Mouse (Mus musculus) MEL (cell line): Measurements from ENCODE around the gene Armh1. TPM values are rescaled to one million over a fixed set of nuclear protein-coding genes. Genes with fewer than 3 reads are reported as not detected.
A peak's percentile ranks its signal among the peaks of the same experiment; 100 is the strongest.

Source experiments
- DNase-seq: peaks from one replicate; pipeline ENCODE4 v3.0.0; 2011; ENCODE audit warnings: low read depth, low spot score
- H3K27ac ChIP-seq: 2 replicates; pipeline ENCODE4 v1.5.1; 2012; ENCODE audit warnings: low read depth, mild to moderate bottlenecking, control low read depth, low read length, moderate library complexity; ENCODE audit not compliant: control insufficient read depth
- H3K27me3 ChIP-seq, 2 experiments: fragments of 150-350 bp in 1 of 2; sonication (generic) in 1 of 2; 2 replicates each; pipeline ENCODE4 v1.6.1; 2012; ENCODE audit warnings: low read length in 2 of 2, mild to moderate bottlenecking in 2 of 2, improper control_type of control experiment in 1 of 2, moderate library complexity in 1 of 2; ENCODE audit not compliant: insufficient read depth in 2 of 2, control insufficient read depth in 1 of 2
- H3K36me3 ChIP-seq, 2 experiments: 2 replicates each; pipeline ENCODE4 v1.6.1; 2012 to 2014; ENCODE audit warnings: low read length in 2 of 2, improper control_type of control experiment in 1 of 2, inconsistent platforms in 1 of 2, mild to moderate bottlenecking in 1 of 2; ENCODE audit not compliant: insufficient read depth in 2 of 2, control insufficient read depth in 1 of 2
- H3K4me1 ChIP-seq, 2 experiments: fragments of 150-350 bp in 1 of 2; sonication (generic) in 1 of 2; 2 replicates each; pipeline ENCODE4 v1.6.1; 2012; ENCODE audit warnings: low read length in 2 of 2, improper control_type of control experiment in 1 of 2, mild to moderate bottlenecking in 1 of 2; ENCODE audit not compliant: insufficient read depth in 2 of 2, control insufficient read depth in 1 of 2
- H3K4me3 ChIP-seq, 2 experiments: fragments of 150-350 bp in 1 of 2; sonication (generic) in 1 of 2; 2 replicates each; pipeline ENCODE4 v1.5.1; 2012; ENCODE audit warnings: low read depth in 2 of 2, low read length in 2 of 2, mild to moderate bottlenecking in 2 of 2, moderate library complexity in 2 of 2, control low read depth in 1 of 2, improper control_type of control experiment in 1 of 2; ENCODE audit not compliant: control insufficient read depth in 1 of 2, insufficient read depth in 1 of 2
- H3K79me2 ChIP-seq: 2 replicates; pipeline ENCODE4 v1.6.1; 2012; ENCODE audit warnings: mild to moderate bottlenecking, low read length, moderate library complexity; ENCODE audit not compliant: control insufficient read depth, poor library complexity, insufficient read depth
- H3K9ac ChIP-seq: 2 replicates; pipeline ENCODE4 v1.6.1; 2012; ENCODE audit warnings: low read depth, mild to moderate bottlenecking, control low read depth, low read length, moderate library complexity; ENCODE audit not compliant: control insufficient read depth, poor library complexity, severe bottlenecking
- H3K9me3 ChIP-seq: fragments of 150-350 bp; sonication (generic); replicated peaks from 2 replicates; pipeline ENCODE4 v1.6.1; 2012; ENCODE audit warnings: mild to moderate bottlenecking, low read length, improper control_type of control experiment, moderate library complexity; ENCODE audit not compliant: insufficient read depth
- CHD1 ChIP-seq: IDR thresholded peaks from 2 replicates; pipeline ENCODE4 v1.6.1; 2012; ENCODE audit warnings: low read depth, mild to moderate bottlenecking, inconsistent platforms, low read length, improper control_type of control experiment
- CHD2 ChIP-seq: IDR thresholded peaks from 2 replicates; pipeline ENCODE4 v1.6.1; 2011; ENCODE audit warnings: low read length, improper control_type of control experiment
- CTCF ChIP-seq, 3 experiments: IDR thresholded peaks in 2 of 3; conservative IDR thresholded peaks in 1 of 3; 2 replicates each; pipeline ENCODE4 v1.5.1; 2011 to 2012; ENCODE audit warnings: low read length in 3 of 3, low read depth in 2 of 3, mild to moderate bottlenecking in 2 of 3, improper control_type of control experiment in 1 of 3, inconsistent platforms in 1 of 3, mixed read lengths in 1 of 3, moderate library complexity in 1 of 3; ENCODE audit not compliant: control insufficient read depth in 1 of 3, insufficient read depth in 1 of 3, poor library complexity in 1 of 3, severe bottlenecking in 1 of 3
- E2F4 ChIP-seq: IDR thresholded peaks from 2 replicates; pipeline ENCODE4 v1.6.1; 2011; ENCODE audit warnings: low read depth, low read length, improper control_type of control experiment, borderline replicate concordance
- EP300 ChIP-seq, 2 experiments: IDR thresholded peaks; 2 replicates each; pipeline ENCODE4 v1.6.1; 2011; ENCODE audit warnings: improper control_type of control experiment in 2 of 2, low read length in 2 of 2, low read depth in 1 of 2, mild to moderate bottlenecking in 1 of 2
- ETS1 ChIP-seq: IDR thresholded peaks from 2 replicates; pipeline ENCODE4 v1.6.1; 2012; ENCODE audit warnings: low read depth, mild to moderate bottlenecking, inconsistent platforms, low read length, improper control_type of control experiment, moderate library complexity
- GABPA ChIP-seq: IDR thresholded peaks from 2 replicates; pipeline ENCODE4 v1.6.1; 2012; ENCODE audit warnings: low read depth, mild to moderate bottlenecking, inconsistent platforms, low read length, improper control_type of control experiment, moderate library complexity
- HCFC1 ChIP-seq: IDR thresholded peaks from 2 replicates; pipeline ENCODE4 v1.6.1; 2012; ENCODE audit warnings: low read depth, mild to moderate bottlenecking, inconsistent platforms, low read length, improper control_type of control experiment, moderate library complexity
- KAT2A ChIP-seq: conservative IDR thresholded peaks from 2 replicates; pipeline ENCODE4 v1.6.1; 2012; ENCODE audit warnings: low read depth, low read length, improper control_type of control experiment, inconsistent platforms
- MAX ChIP-seq: IDR thresholded peaks from 2 replicates; pipeline ENCODE4 v1.6.1; 2011; ENCODE audit warnings: low read length, improper control_type of control experiment
- MAZ ChIP-seq: IDR thresholded peaks from 2 replicates; pipeline ENCODE4 v1.6.1; 2012; ENCODE audit warnings: low read depth, mild to moderate bottlenecking, inconsistent platforms, low read length, improper control_type of control experiment
- MEF2A ChIP-seq: IDR thresholded peaks from 2 replicates; pipeline ENCODE4 v1.6.1; 2014; ENCODE audit warnings: low read depth, mild to moderate bottlenecking, inconsistent platforms, low read length, improper control_type of control experiment; ENCODE audit not compliant: poor library complexity, insufficient replicate concordance, severe bottlenecking; ENCODE audit errors: extremely low read depth
- MXI1 ChIP-seq: IDR thresholded peaks from 2 replicates; pipeline ENCODE4 v1.6.1; 2011; ENCODE audit warnings: mild to moderate bottlenecking, low read depth, low read length, improper control_type of control experiment
- MYB ChIP-seq: IDR thresholded peaks from 2 replicates; pipeline ENCODE4 v1.6.1; 2011; ENCODE audit warnings: mild to moderate bottlenecking, low read depth, low read length, improper control_type of control experiment
- MYC ChIP-seq: IDR thresholded peaks from 2 replicates; pipeline ENCODE4 v1.6.1; 2011; ENCODE audit warnings: low read depth, mild to moderate bottlenecking, low read length, improper control_type of control experiment, moderate library complexity
- NELFE ChIP-seq: IDR thresholded peaks from 2 replicates; pipeline ENCODE4 v1.6.1; 2011; ENCODE audit warnings: low read depth, low read length, improper control_type of control experiment
- NRF1 ChIP-seq: IDR thresholded peaks from 2 replicates; pipeline ENCODE4 v1.6.1; 2014; ENCODE audit warnings: low read depth, mild to moderate bottlenecking, inconsistent platforms, low read length, improper control_type of control experiment, moderate library complexity; ENCODE audit not compliant: poor library complexity, insufficient read depth, severe bottlenecking
- POLR2AphosphoS5 ChIP-seq: IDR thresholded peaks from 2 replicates; pipeline ENCODE4 v1.6.1; 2012; ENCODE audit warnings: low read depth, borderline replicate concordance, mild to moderate bottlenecking, inconsistent platforms, low read length, moderate library complexity, mixed read lengths
- SIN3A ChIP-seq: IDR thresholded peaks from 2 replicates; pipeline ENCODE4 v1.6.1; 2012; ENCODE audit warnings: low read length, improper control_type of control experiment, inconsistent platforms
- SMC3 ChIP-seq: IDR thresholded peaks from 2 replicates; pipeline ENCODE4 v1.6.1; 2011; ENCODE audit warnings: low read depth, low read length, improper control_type of control experiment
- TAL1 ChIP-seq: IDR thresholded peaks from 2 replicates; pipeline ENCODE4 v1.6.1; 2012; ENCODE audit warnings: mild to moderate bottlenecking, inconsistent platforms, low read length, moderate library complexity, mixed read lengths
- USF1 ChIP-seq: IDR thresholded peaks from 2 replicates; pipeline ENCODE4 v1.6.1; 2014; ENCODE audit warnings: low read depth, mild to moderate bottlenecking, inconsistent platforms, low read length, improper control_type of control experiment, moderate library complexity
- ZC3H11A ChIP-seq: IDR thresholded peaks from 2 replicates; pipeline ENCODE4 v1.6.1; 2012; ENCODE audit warnings: low read depth, mild to moderate bottlenecking, inconsistent platforms, low read length, improper control_type of control experiment
- ZMIZ1 ChIP-seq: IDR thresholded peaks from 2 replicates; pipeline ENCODE4 v1.6.1; 2012; ENCODE audit warnings: low read depth, mild to moderate bottlenecking, inconsistent platforms, low read length, improper control_type of control experiment, moderate library complexity
- polyA plus RNA-seq, 2 experiments: library from polyadenylated mRNA; stranded (reverse) in 1 of 2; unstranded in 1 of 2; fragments of >175 nt in 1 of 2; fragments of >200 nt in 1 of 2; gene quantifications; 2 replicates each; pipeline versions ENCODE4 v1.2.1 to v1.2.4; 2012; ENCODE audit warnings: low replicate concordance in 2 of 2, low read depth in 1 of 2; ENCODE audit not compliant: insufficient read length in 2 of 2, insufficient read depth in 1 of 2, missing spikeins in 1 of 2
- total RNA-seq: library from RNA; depleted of rRNA; stranded (reverse); fragments of 300-350 nt; gene quantifications from 2 replicates; pipeline ENCODE4 v1.2.3, GENCODE M21; 2012

The Armh1 gene
- total and polyA plus RNA-seq, 3 experiments, result not detected

- H3K27ac ChIP-seq, result peak overlapping the region; percentile 25; the same call in 1 of the 2 replicates
- no peak overlapping the region for H3K9ac ChIP-seq
- no peaks in the 10 kb centered on the region for H3K79me2 ChIP-seq
- no peak overlapping the region for H3K4me3 ChIP-seq
- TF ChIP-seq TAL1 (no peak), CTCF (IDR thresholded peaks at IDR 0.05 in 2 of 3, conservative IDR thresholded peaks at IDR 0.05 in 1 of 3; ENCODE audit: control insufficient read depth in 1 of 3, insufficient read depth in 1 of 3, low read depth in 2 of 3, low read length in 3 of 3, poor library complexity in 1 of 3, severe bottlenecking in 1 of 3) (no peak), POLR2AphosphoS5 (no peak), ZMIZ1 (no peak), GABPA (no peak), EP300 (IDR thresholded peaks at IDR 0.05; ENCODE audit: low read depth in 1 of 2, low read length in 2 of 2) (peak in 1 of 2 experiments; percentile 39; a peak in 1 of 4 replicates), SMC3 (no peak), ETS1 (peak; percentile 36), E2F4 (no peak), USF1 (no peak), MAZ (no peak), MAX (peak; percentile 31; the same call in 1 of the 2 replicates), CHD2 (no peak), MEF2A (no peak), KAT2A (no peak), MXI1 (peak; percentile 65; the same call in 1 of the 2 replicates), SIN3A (no peak), CHD1 (no peak), HCFC1 (peak; percentile 18; the same call in 1 of the 2 replicates), ZC3H11A (no peak), NRF1 (no peak), MYC (no peak), NELFE (0 out of 2 replicates have a peak, but pooled peaks have one; percentile 23), MYB (no peak)
- H3K36me3 ChIP-seq, result peaks cover 0 to 16% of the 10 kb centered on the region in 2 experiments; a peak in 2 of 4 replicates
- no peaks in the 10 kb centered on the region for H3K9me3 ChIP-seq
- peak; percentile 73 for DNase-seq
- peaks cover 5 to 18% of the 10 kb centered on the region in 2 experiments; a peak in 3 of 4 replicates for H3K4me1 ChIP-seq
- peaks cover 0 to 2% of the 10 kb centered on the region in 2 experiments; a peak in 2 of 4 replicates for H3K27me3 ChIP-seq
Measured at GRCm38 (mm10) chr4:117220741-117221515, 31.0 kb downstream of the Armh1 start.
